Mouse (Mus musculus): ENCODE results near the gene Gpr162.
"Not testable (repeated sequence)": the region's sequence is repeated elsewhere in the genome, so short reads cannot be mapped to it uniquely, and the experiment has no call there.

Gpr162 gene

GRCm38 (mm10) chr6:124840241-124841167, 23.3 kb downstream of the Gpr162 start, which contains the start of gene Gnb3:
TSS of gene Gnb3 (minus strand) at chr6:124840275.
- DNase-seq (ENCODE audit: inconsistent ontology term), result no peak

DNA sequence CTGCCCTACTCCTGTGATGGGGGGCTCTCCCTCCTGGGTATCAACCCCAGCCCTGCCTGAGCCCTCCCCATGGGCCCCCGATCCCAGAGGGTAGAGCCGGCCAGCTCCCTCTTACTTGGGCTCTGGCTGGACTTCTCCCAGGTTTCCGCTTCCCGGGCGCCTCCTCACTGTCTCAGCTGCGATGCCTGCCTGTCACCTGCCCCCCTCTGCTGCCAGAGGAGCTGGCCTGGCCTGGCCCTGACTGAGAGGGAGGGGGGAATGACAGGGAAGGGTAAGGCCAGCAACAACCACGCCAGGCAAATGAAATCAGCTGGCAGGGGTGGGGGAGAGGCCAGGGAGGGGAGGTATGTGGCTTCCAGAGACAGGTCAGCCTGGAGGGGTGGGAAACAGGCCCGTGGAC, 24.0 kb downstream of the Gpr162 start:
- peak; percentile 17 for DNase-seq (ENCODE audit: inconsistent ontology term)

DNA sequence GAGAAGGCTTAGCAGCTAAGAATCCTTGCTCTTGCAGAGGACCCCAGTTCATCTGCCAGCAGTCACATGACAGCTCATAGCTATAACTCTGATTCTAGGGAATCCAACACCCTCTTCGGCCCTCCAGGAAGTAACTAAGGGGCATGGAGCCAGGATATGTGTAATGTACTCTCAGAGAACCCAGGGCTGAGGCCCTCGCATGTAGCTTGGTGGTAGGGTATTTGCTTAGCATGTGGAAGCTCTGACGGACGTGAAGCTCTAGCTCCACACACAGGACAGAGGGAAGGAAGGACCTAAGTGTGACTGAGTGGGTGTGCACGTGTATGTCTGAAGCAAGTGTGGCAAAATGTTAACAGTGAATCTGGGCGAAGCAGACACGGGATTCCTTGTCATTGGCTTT, 27.4 kb downstream of the Gpr162 start:
- DNase-seq (ENCODE audit: inconsistent ontology term), result no peak

- DNase-seq (ENCODE audit: inconsistent ontology term), result no peak
These were observed 28.3 kb downstream of the Gpr162 start for GRCm38 (mm10) chr6:124835531-124835930.

DNA sequence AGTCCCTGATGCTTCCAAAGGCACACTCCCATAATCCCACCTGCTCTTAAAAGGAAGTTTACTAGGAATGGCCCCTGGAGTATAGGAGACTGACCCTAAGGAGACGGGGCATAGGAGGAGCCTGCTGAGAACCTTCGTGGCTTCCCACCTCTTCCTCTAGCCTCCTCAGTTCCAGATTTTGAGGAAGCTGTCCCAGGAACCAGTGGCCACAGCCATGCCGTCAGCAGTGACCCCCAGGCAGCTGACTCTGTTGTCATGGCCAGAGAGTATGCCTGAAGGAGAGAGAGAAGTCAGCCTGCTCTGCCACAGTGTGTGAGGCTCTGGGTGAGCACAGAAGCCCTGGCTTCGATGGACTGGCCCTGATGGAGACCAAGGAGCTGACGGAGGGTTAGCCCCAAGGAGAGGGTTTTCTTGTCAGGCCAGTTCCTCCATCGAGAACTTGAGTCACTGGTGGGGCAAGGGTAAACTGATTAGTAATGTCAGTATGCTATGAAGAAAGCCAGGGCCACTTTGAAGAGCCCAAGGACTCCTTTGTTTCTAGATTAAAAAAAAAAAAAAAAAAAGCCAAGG, 29.2 kb downstream of the Gpr162 start:
- no peak for DNase-seq (ENCODE audit: inconsistent ontology term)

DNA sequence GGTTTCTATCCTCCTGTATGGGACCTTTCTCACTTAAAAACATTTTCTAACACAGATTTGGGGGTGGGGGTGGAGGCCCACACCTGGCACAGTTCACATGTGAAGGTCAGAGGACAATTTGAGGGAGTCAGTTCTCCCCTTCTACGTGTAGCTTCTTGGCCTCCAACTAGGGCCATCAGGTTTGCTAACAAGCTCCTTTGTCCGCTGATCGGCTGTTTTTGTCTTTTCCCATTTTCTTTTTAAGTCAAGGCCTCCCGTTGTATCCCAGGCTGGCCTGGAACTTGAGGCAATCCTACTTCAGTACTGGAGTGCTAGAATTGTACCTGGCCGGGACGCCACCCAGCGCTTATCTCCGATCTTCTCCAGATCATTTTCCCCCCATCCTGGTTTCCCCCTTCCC, 32.1 kb downstream of the Gpr162 start:
- DNase-seq (ENCODE audit: inconsistent ontology term), result no peak

DNA sequence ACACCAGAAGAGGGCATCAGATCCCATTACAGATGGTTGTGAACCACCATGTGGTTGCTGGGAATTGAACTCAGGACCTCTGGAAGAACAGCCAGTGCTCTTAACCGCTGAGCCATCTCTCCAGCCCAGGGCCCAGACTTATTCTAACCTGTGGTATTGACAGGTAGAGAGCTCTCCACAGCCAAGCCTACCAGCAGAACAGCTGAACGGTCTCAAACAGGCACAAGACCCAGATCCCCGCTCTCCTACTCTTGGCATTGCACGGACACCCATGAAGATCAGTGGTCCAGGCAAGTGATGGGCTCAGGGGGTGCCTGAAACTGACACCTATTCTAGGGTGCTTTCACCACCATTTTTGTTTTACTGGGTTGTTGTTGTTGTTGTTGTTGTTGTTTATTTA, 32.6 kb downstream of the Gpr162 start:
- not testable (repeated sequence) for DNase-seq (ENCODE audit: inconsistent ontology term)

- DNase-seq (ENCODE audit: inconsistent ontology term), result peak; percentile 98
These were observed 33.7 kb downstream of the Gpr162 start for GRCm38 (mm10) chr6:124829799-124830700.

GRCm38 (mm10) chr6:124828868-124829798, 34.6 kb downstream of the Gpr162 start, which contains the start of the genes Usp5 and Cdca3:
TSS of gene Usp5 (minus strand) at chr6:124829484.
TSS of gene Cdca3 (plus strand) at chr6:124829547.
- peak; percentile 100 for DNase-seq (ENCODE audit: inconsistent ontology term)

DNA sequence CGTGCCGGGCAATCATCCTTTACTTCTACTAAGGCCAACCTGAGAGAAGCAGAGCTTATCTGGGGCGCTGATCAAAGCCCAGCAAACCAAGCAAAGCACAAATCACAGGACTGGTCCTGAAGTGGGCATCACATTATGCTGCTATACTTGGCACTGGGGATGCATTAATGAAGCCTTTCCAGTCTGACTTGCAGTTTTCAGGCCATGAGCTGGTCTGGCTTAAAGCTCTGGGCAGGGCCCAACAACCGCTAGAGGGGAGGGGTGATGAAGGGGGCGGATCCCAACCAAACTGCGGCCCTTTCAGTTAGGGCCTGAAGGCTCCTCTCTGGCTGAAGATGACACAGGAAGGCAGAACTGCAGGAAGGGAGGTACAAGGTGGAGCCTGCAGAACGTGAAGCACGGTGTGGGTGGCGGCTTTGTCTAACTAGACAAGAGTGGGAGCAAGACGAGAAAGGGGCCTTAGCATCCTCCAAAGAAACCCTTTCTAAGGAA, 35.6 kb downstream of the Gpr162 start:
- peak; percentile 86 for DNase-seq (ENCODE audit: inconsistent ontology term)

GRCm38 (mm10) chr6:124822049-124822448, 41.7 kb downstream of the Gpr162 start:
- no peak for DNase-seq (ENCODE audit: inconsistent ontology term)

GRCm38 (mm10) chr6:124820891-124821290, 42.9 kb downstream of the Gpr162 start:
- DNase-seq (ENCODE audit: inconsistent ontology term), result no peak

DNA sequence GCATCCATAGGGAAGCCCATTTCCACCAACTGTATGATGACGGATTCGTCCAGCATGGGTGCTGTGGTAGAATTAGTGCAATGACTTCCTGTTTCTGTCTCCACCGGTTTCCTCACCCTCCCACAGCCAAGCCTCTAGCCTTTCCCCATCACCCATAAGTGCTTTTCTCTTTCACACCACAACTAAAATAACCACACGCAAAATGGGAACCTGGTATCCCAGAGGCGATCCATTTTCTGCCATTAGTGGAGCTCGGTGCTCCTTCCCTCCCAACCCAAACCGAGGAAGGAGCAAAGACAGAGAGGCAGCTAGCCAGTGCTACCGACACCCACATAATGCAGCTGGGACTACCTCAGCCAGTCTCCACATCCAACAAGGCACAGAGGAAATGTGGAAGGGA, 45.8 kb downstream of the Gpr162 start:
- DNase-seq (ENCODE audit: inconsistent ontology term), result no peak

DNA sequence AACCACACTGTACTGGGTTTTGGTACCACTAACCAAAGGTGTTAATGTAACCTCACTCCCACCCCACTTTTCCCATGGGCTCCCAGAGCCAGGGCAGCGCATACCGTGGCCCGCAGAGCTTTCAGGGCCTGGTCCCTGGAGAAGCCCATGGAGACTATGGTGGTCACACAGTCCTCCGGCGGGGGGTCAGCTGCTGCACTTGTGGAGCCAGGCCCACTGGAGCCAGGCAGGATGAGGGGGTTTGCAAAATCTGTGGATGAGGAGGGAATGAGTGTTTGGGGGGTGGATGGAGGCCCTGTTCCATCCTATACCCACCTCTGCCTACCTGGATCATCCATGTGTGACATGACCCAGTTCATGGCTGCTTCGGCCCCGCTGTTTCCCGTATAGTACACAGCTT, 46.2 kb downstream of the Gpr162 start:
- no peak for DNase-seq (ENCODE audit: inconsistent ontology term)

DNA sequence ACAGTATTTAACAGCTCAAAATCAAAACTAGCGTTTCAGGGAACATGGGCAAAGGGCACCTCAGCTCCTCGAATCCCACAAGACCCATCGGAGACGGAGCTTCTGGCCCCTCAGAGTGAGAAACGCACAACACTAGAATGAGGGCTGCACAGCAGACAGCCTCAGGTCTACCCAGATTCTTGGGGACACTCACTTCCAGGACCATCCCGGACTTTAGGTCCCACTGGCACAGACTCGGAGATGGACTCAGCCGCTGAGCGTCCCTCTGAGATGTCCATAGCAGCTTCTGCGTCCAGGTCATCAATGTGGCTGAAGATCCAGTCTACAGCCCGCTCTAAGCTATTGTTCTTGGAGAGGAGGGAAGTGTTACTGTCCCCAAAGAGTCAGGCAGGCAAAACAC, 46.7 kb downstream of the Gpr162 start:
- no peak for DNase-seq (ENCODE audit: inconsistent ontology term)

DNA sequence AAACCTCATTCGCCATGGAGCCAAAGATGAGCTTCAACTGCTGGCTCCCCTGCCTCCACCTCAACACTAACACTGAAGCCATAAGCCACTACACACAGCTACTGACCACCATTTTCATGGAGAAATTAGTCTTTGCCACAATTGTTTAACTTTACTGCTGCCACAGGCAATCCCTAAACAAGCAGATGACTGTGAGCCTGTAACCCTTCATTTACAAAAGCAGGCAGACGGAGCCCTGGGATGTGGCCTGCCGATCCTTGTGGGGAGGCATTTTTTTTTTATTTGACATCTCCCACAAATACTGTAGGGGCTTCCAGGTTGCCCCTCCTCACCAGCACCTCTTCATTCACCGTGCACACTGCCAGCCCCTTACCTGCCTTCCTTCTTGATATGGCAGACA, 47.2 kb downstream of the Gpr162 start:
- no peak for DNase-seq (ENCODE audit: inconsistent ontology term)

DNA sequence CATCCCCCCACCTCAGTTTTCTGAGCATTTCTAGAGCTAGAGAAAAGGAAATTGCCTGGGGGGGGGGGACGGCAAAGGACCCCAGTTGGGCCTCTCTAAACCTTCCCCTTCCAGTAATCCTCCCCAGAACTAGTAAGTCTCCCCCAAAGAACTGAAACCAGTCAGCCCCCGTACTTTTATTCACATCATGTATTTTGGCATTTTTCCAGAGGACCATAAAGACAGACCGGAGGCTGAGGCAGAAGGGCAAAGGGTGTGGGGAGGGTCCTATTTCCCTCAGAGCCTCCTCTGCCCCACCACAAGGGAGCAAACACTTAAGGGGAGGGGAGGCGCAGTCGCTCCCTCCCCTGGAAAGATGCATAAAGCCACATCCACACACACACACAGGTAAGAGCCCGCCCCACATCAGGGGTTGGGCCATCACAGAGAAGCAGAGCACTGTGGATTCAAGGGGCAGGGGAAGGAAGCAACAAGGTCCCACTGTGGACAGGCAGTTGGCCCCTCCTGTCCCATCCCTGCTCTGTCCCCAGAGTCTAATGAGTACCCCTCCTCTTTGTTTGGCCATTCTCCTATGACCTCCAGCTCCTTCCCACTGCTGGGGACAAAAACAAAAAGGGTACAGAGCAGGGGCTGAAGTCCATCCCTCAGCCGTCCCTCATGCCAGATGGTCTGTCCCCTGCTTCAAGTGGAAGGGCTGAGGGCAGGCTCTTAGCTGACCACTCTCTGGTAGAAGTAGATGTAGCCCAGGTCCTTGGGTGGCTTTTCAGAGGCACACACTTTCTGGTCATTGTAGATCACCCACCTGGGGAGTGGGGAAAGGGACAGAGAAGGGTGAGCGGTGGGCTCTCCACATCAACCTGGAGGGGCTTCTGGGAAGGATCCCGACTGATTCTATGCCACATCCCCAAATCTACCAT, 48.7 kb downstream of the Gpr162 start:
- DNase-seq (ENCODE audit: inconsistent ontology term), result no peak

DNA sequence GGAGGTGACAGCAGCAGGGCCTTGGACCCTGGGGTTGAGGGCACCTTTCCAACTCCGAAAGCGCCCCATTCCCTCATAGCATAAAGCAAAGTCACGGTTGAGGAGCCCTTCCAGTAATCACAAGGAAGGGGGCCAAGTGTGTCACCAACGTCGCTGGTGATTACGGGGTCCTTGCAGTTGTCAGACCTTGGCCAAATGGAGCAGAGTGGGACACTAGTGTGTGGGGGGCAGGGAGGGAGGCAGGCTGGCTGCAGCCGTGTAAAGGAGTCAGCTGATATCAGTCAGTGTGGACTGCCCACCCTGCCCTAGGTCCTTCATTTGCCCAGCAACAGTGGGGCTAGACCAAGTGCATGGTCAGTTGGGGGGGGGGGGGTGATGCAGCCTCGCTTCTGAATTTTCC, 49.3 kb downstream of the Gpr162 start:
- no peak for DNase-seq (ENCODE audit: inconsistent ontology term)

GRCm38 (mm10) chr6:124813933-124814332, 49.9 kb downstream of the Gpr162 start, which contains the start of gene Tpi1:
TSS of gene Tpi1 (minus strand) at chr6:124814296.
- DNase-seq (ENCODE audit: inconsistent ontology term), result peak; percentile 94

DNA sequence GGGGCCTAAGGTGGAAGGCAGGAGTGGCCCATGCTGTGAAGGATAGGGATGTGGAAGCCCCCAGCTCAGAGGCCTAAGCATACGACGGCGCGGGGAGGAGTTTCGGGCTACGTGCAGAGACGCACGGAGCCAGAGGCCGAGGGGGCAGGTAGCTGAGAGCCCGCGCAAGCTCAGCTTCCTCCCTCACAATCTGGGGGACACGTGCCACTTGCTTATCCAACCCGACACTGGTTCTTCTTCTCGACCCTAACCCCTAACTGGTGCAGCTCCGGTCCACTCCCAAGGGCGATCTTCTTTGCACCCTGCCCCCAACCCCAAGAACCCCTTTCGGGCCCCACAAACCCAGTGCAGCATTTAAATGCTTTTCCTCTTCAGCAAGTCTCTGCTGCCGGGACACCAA, 50.3 kb downstream of the Gpr162 start:
- peak; percentile 56 for DNase-seq (ENCODE audit: inconsistent ontology term)

All from Muller cell, postnatal 12 days (primary cell).